Mouse (Mus musculus): ENCODE data around the gene Zc3h7a. TPM values are rescaled to one million over a fixed set of nuclear protein-coding genes. Genes with fewer than 3 reads are reported as not detected.

Zc3h7a gene
- polyA plus RNA-seq, 1 experiment: 113 TPM

DNA sequence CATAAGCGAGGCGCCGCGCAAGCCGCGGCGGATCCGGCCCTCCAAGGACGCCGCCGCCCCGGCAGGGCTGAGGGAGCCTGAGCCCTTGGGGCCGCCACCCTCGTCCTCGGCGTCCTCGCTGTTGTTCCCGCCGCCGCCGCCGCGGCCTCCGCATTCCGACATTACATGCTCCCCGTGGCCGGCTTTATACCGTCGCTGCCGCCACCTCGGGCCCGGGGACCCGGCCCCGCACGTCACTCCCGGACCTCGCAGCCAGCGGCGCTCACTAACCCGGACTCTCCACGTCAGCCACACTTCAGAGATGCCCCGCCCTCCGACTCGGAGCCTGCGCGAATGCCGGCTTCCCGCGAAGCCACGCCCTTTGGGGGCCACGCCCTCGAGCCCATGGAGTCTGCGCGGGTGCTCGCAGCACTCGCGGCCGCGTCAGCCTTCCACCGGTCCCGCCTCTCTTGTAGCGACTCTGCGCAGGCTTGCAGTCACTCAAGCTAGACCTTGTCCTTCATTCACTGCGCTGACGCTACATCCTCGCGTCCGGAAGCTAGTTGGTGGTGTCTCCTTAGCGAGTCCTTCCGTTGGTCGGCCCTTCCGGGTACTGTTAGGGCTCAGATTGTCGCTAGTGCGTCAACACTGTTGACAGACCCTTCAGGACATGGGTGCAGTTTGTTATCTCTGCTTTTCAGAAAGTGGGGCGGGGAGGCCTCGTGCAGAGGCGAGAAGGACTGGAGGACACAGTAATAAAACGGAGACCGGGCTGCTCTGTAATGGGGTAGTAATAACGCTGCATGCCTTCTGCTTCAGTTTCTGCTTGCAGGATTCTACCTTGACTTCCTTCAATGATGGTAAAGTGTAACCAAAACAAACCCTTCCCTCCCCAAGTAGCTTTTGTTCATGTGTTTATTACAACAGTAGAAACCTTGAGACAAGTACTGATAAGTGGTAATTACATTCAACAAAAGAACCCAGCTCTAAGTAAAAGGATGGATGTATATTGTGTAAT is 41.5 kb downstream of the Zc3h7a start, which contains the start of gene Txndc11:
Gene Txndc11, minus strand, starts transcription at position 303 of the 997 bp plus-strand sequence.
- DNase-seq (ENCODE audit: low read depth): peak; percentile 99
- no peak for TF ChIP-seq CTCF (IDR thresholded peaks at IDR 0.05; ENCODE audit: borderline replicate concordance, extremely low read depth, insufficient read depth, insufficient read length)
- peak; percentile 88 for TF ChIP-seq POLR2A (IDR thresholded peaks at IDR 0.05; ENCODE audit: borderline replicate concordance, extremely low read depth, insufficient read depth, insufficient read length, poor library complexity, severe bottlenecking)

DNA sequence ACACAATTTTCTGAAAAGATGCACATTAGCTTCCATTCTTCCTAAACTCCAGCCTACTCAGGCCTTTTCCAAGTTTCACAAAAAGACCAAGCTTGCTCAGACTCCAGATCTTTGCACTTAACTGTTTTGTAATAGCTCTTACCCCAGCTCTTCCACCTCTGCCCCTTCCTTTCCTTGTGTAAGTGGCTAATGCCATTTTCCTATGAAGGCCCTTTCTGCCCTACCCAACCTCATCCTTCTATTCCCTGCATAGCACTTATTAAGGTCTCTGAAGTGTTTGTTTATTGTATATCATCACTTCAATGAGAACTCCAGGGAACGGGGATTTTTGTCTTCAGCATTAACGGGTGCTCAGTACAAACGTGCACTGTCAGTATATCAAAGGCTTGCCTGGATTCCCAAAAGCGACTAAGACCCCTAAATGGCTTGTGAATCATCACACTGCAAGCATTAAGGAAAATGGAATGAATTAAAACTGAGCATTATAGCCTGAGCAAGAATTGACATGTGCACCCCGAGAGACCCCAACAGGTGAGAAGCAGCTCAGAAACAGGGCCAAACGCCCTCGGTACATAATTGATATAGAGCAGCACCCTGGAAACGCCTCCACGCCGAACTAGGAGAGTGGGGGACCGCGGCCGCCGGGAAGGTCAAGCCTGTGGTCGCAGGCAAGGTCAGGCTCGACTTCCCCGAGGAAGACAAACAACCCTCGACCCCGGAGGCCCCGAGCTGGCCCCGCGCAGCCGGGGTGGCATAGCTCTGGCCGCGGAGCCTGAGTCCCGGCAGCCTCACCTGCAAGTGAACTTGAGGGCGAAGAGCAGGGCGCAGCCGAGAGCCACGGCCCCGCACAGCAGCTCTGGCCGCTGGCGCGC is 42.5 kb downstream of the Zc3h7a start:
- DNase-seq (ENCODE audit: low read depth): peak; percentile 14
- no peak for TF ChIP-seq CTCF (IDR thresholded peaks at IDR 0.05; ENCODE audit: borderline replicate concordance, extremely low read depth, insufficient read depth, insufficient read length)
- TF ChIP-seq POLR2A (IDR thresholded peaks at IDR 0.05; ENCODE audit: borderline replicate concordance, extremely low read depth, insufficient read depth, insufficient read length, poor library complexity, severe bottlenecking): no peak

DNA sequence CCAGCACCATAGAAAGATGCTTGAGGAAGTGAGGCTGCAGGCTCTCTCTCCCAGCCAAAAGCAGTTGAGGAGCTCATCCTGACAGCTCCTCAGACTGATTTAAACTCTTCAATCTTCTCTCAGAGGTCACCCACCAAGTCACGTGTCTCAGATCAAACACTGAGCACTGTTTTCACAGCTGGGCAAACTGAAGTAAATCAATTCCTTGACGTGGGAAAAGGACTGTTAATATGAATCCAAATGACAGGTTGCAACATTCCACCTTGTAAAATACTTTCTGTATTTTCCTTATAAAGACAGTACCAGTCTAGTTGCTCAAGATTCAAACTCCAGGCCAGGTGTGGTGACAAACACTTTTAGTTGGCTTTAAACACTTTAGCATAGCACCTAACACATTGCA is 43.4 kb downstream of the Zc3h7a start:
- no peak for DNase-seq (ENCODE audit: low read depth)
- TF ChIP-seq CTCF (IDR thresholded peaks at IDR 0.05; ENCODE audit: borderline replicate concordance, extremely low read depth, insufficient read depth, insufficient read length) (no peak), POLR2A (IDR thresholded peaks at IDR 0.05; ENCODE audit: borderline replicate concordance, extremely low read depth, insufficient read depth, insufficient read length, poor library complexity, severe bottlenecking) (no peak)

- no peak for TF ChIP-seq POLR2A (IDR thresholded peaks at IDR 0.05; ENCODE audit: borderline replicate concordance, extremely low read depth, insufficient read depth, insufficient read length, poor library complexity, severe bottlenecking)
- TF ChIP-seq CTCF (IDR thresholded peaks at IDR 0.05; ENCODE audit: borderline replicate concordance, extremely low read depth, insufficient read depth, insufficient read length): no peak
- DNase-seq (ENCODE audit: low read depth): no peak
These were observed 47.9 kb downstream of the Zc3h7a start for GRCm38 (mm10) chr16:11128301-11128700.

DNA sequence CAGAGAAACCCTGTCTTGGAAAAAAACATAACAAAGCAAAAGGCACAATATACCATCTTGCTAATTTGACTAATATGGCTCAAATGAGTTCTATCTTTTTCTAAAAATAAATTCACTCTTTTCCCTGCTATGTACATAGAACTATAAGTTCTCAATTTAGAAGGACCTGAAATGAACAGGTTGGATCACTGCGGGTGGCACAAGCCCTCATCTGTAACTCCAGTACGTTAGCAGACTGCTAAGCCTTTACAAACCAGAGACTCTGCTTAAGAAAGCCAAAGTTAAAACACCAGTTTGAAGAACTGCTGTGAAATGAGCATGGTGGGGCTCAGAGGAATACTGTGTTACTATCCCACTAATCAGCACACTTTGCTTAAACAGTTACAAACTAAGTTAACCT is 50.8 kb downstream of the Zc3h7a start:
- DNase-seq (ENCODE audit: low read depth): no peak
- no peak for TF ChIP-seq CTCF (IDR thresholded peaks at IDR 0.05; ENCODE audit: borderline replicate concordance, extremely low read depth, insufficient read depth, insufficient read length)

- no peak for DNase-seq (ENCODE audit: low read depth)
- no peak for TF ChIP-seq CTCF (IDR thresholded peaks at IDR 0.05; ENCODE audit: borderline replicate concordance, extremely low read depth, insufficient read depth, insufficient read length)
- no peak for TF ChIP-seq POLR2A (IDR thresholded peaks at IDR 0.05; ENCODE audit: borderline replicate concordance, extremely low read depth, insufficient read depth, insufficient read length, poor library complexity, severe bottlenecking)
These were observed 52.1 kb downstream of the Zc3h7a start for GRCm38 (mm10) chr16:11124110-11124509.

DNA sequence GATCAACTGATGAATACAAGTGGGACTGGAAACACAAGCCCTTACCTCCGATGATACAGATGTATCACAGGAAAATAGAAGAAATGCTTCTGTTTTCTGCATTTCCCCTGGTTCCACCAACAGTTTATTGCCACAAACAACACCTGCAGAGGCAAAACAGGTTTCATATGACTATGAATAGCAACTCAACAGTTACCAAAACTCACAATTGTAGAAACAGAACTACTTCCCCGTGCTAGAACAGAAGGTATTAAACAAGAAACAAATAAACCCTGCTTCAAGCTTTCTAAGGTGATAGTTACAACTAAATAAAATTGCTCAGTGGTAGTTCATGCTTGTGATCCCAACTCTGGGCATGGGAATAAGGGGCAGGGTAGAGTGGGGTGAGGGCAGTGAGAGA is 53.6 kb downstream of the Zc3h7a start:
- no peak for DNase-seq (ENCODE audit: low read depth)
- TF ChIP-seq CTCF (IDR thresholded peaks at IDR 0.05; ENCODE audit: borderline replicate concordance, extremely low read depth, insufficient read depth, insufficient read length): no peak
- TF ChIP-seq POLR2A (IDR thresholded peaks at IDR 0.05; ENCODE audit: borderline replicate concordance, extremely low read depth, insufficient read depth, insufficient read length, poor library complexity, severe bottlenecking): no peak

DNA sequence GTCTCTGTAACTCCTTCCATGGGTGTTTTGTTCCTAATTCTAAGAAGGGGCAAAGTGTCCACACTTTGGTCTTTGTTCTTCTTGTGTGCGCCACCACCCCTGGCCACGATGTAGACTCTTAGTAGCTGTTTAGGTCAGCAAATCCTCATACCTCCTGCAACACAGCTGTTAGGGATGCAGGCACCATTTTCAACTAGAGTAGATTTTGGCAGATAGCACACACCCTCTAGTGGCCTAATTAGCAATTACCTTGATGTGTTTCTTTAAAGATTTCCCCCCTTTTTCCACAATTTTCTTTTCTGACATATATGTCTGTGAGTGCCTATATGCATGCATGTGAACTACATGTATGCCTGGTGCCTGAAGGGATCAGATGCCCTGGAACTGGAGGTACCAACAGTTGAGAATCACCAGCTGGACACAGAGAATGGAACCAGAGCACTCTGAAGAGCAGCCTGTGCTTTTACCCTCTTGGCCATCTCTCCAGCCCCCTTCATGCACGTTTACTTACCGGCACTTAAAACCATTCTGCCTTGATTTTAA is 66.9 kb downstream of the Zc3h7a start:
- TF ChIP-seq CTCF (IDR thresholded peaks at IDR 0.05; ENCODE audit: borderline replicate concordance, extremely low read depth, insufficient read depth, insufficient read length) (peak; percentile 50; the same call in 1 of the 2 replicates), POLR2A (IDR thresholded peaks at IDR 0.05; ENCODE audit: borderline replicate concordance, extremely low read depth, insufficient read depth, insufficient read length, poor library complexity, severe bottlenecking) (no peak)
- peak; percentile 60 for DNase-seq (ENCODE audit: low read depth)

- TF ChIP-seq CTCF (IDR thresholded peaks at IDR 0.05; ENCODE audit: borderline replicate concordance, extremely low read depth, insufficient read depth, insufficient read length) (no peak), POLR2A (IDR thresholded peaks at IDR 0.05; ENCODE audit: borderline replicate concordance, extremely low read depth, insufficient read depth, insufficient read length, poor library complexity, severe bottlenecking) (no peak)
- no peak for DNase-seq (ENCODE audit: low read depth)
These were observed 71.3 kb downstream of the Zc3h7a start for GRCm38 (mm10) chr16:11104905-11105304.

GRCm38 (mm10) chr16:11097301-11097700 is 78.9 kb downstream of the Zc3h7a start:
- TF ChIP-seq CTCF (IDR thresholded peaks at IDR 0.05; ENCODE audit: borderline replicate concordance, extremely low read depth, insufficient read depth, insufficient read length) (no peak), POLR2A (IDR thresholded peaks at IDR 0.05; ENCODE audit: borderline replicate concordance, extremely low read depth, insufficient read depth, insufficient read length, poor library complexity, severe bottlenecking) (no peak)
- no peak for DNase-seq (ENCODE audit: low read depth)
